ENCODE assay signal across 10 mouse cellular contexts in genomic region chr6:113302258-113302657, GRCm38 (mm10). TPM values are rescaled to one million over a fixed set of nuclear protein-coding genes. Genes with fewer than 3 reads are reported as not detected.
DNase-seq lines count a peak whose midpoint lies in the region; ATAC-seq and TF ChIP-seq lines count a peak whose summit lies in the region.
"Had no signal": no experiment of that assay in that cellular context is flagged by ENCODE, and none has a peak within 500 bp of the region (broad histone marks: within the 10 kb centered on the region; RNA-seq: fewer than 3 reads in every experiment).

No protein-coding gene starts in this region.

- no peaks in the 10 kb centered on the region for H3K9me3 ChIP-seq in embryonic facial prominence, embryonic 14.5 days (ENCODE audit: control insufficient read depth, low read length)
- H3K9me3 ChIP-seq in forebrain, embryonic 11.5 days (ENCODE audit: control insufficient read depth, low read length) = no peaks in the 10 kb centered on the region
- H3K9me3 ChIP-seq: embryonic facial prominence, embryonic 13.5 days; liver, embryonic 13.5 days; stomach, embryonic 15.5 days had no signal

- no peaks in the 10 kb centered on the region for H3K27me3 ChIP-seq in embryonic facial prominence, embryonic 14.5 days (replicated peaks; ENCODE audit: control insufficient read depth, insufficient read depth, low read length)
- H3K27me3 ChIP-seq in forebrain, embryonic 11.5 days (ENCODE audit: control insufficient read depth, insufficient read depth, low read length) = no peaks in the 10 kb centered on the region
- H3K27me3 ChIP-seq: embryonic facial prominence, embryonic 13.5 days; liver, embryonic 13.5 days; stomach, embryonic 15.5 days had no signal

- H3K9ac ChIP-seq in embryonic facial prominence, embryonic 14.5 days (ENCODE audit: low read depth, low read length) = no peak overlapping the region
- H3K9ac ChIP-seq in forebrain, embryonic 11.5 days (ENCODE audit: low read length) = no peak overlapping the region
- H3K9ac ChIP-seq: embryonic facial prominence, embryonic 13.5 days; liver, embryonic 13.5 days; stomach, embryonic 15.5 days had no signal

- peak; percentile 82 for TF ChIP-seq CTCF in layer of hippocampus, adult 2 months (conservative IDR thresholded peaks at IDR 0.05)

- DNase-seq in layer of hippocampus, adult 2 months (ENCODE audit: low spot score in 2 of 2) = no peak
- DNase-seq in layer of hippocampus, adult 11-12 months (ENCODE audit: low spot score) = no peak
- peak; percentile 69 for DNase-seq in R1 (ENCODE audit: low read depth, low spot score)
- peak; percentile 32 for DNase-seq in embryonic facial prominence, embryonic 14.5 days (ENCODE audit: low spot score)
- peak; percentile 76 for DNase-seq in skeletal muscle tissue, adult 2 months (ENCODE audit: low read depth, low spot score)
- no peak for DNase-seq in forebrain, embryonic 11.5 days (ENCODE audit: low spot score)
- DNase-seq in right cerebral cortex, postnatal 36 days (ENCODE audit: low spot score in 2 of 2) = no peak
- DNase-seq: liver, embryonic 13.5 days had no signal

- 22% methylated on average over 3 of the region's 3 CpGs for WGBS in embryonic facial prominence, embryonic 14.5 days
- WGBS in forebrain, embryonic 11.5 days = 24% methylated on average over 3 of the region's 3 CpGs

- H3K36me3 ChIP-seq in embryonic facial prominence, embryonic 14.5 days (ENCODE audit: control insufficient read depth, insufficient read depth, low read length) = no peaks in the 10 kb centered on the region
- H3K36me3 ChIP-seq in forebrain, embryonic 11.5 days (ENCODE audit: control insufficient read depth, insufficient read depth, low read length) = no peaks in the 10 kb centered on the region
- H3K36me3 ChIP-seq: embryonic facial prominence, embryonic 13.5 days; liver, embryonic 13.5 days; stomach, embryonic 15.5 days had no signal

- no peak for ATAC-seq in embryonic facial prominence, embryonic 14.5 days (ENCODE audit: low read depth)
- ATAC-seq in forebrain, embryonic 11.5 days (replicated peaks; ENCODE audit: low FRiP score) = no peak

- no peak overlapping the region for H3K4me3 ChIP-seq in layer of hippocampus, adult 2 months
- no peak overlapping the region for H3K4me3 ChIP-seq in embryonic facial prominence, embryonic 14.5 days (ENCODE audit: low read depth, low read length)
- no peak overlapping the region for H3K4me3 ChIP-seq in forebrain, embryonic 11.5 days (ENCODE audit: low read depth, low read length)
- H3K4me3 ChIP-seq: embryonic facial prominence, embryonic 13.5 days; liver, embryonic 13.5 days; stomach, embryonic 15.5 days had no signal

- H3K4me1 ChIP-seq in embryonic facial prominence, embryonic 14.5 days (ENCODE audit: control insufficient read depth, insufficient read depth, low read length) = no peaks in the 10 kb centered on the region
- no peaks in the 10 kb centered on the region; the same call in 1 of the 2 replicates for H3K4me1 ChIP-seq in forebrain, embryonic 11.5 days (replicated peaks; ENCODE audit: control insufficient read depth, insufficient read depth, low read length)

- no peak overlapping the region for H3K27ac ChIP-seq in layer of hippocampus, adult 2 months
- no peak overlapping the region for H3K27ac ChIP-seq in embryonic facial prominence, embryonic 14.5 days (replicated peaks; ENCODE audit: low read depth, low read length)
- H3K27ac ChIP-seq in forebrain, embryonic 11.5 days (ENCODE audit: low read depth, low read length) = no peak overlapping the region
- H3K27ac ChIP-seq: embryonic facial prominence, embryonic 13.5 days; liver, embryonic 13.5 days; stomach, embryonic 15.5 days had no signal

- no peak overlapping the region for H3K4me2 ChIP-seq in embryonic facial prominence, embryonic 14.5 days (ENCODE audit: low read depth, low read length)
- no peak overlapping the region for H3K4me2 ChIP-seq in forebrain, embryonic 11.5 days (ENCODE audit: low read depth, low read length, severe bottlenecking)
- H3K4me2 ChIP-seq: embryonic facial prominence, embryonic 13.5 days; liver, embryonic 13.5 days; stomach, embryonic 15.5 days had no signal

RNA-seq across cellular contexts. Expression of gene Brpf1, which starts 4.7 kb away (rescaled TPM):
- total RNA-seq in layer of hippocampus, adult 2 months (2021) = 10 to 100 TPM; 41.0 to 43.8 TPM
- polyA plus RNA-seq in embryonic facial prominence, embryonic 14.5 days (2014; fragmentation: Nextera tagmentation; extraction: Ambion mirVana) = 20.0 and 21.8 TPM in 2 replicates
- 31.9 and 35.4 TPM in 2 replicates for polyA plus RNA-seq in forebrain, embryonic 11.5 days (2014; fragmentation: Nextera tagmentation; extraction: Ambion mirVana)

RNA-seq across cellular contexts. Expression of gene Cpne9, which starts 20.2 kb away (rescaled TPM):
- total RNA-seq in layer of hippocampus, adult 2 months (2021) = 10 to 100 TPM; 24.0 to 24.7 TPM
- polyA plus RNA-seq in embryonic facial prominence, embryonic 14.5 days (2014; fragmentation: Nextera tagmentation; extraction: Ambion mirVana) = 0.13 and 0.29 TPM in 2 replicates
- polyA plus RNA-seq in forebrain, embryonic 11.5 days (2014; fragmentation: Nextera tagmentation; extraction: Ambion mirVana) = 0.13 and 0.52 TPM in 2 replicates
- polyA plus RNA-seq: liver, embryonic 13.5 days had no signal

RNA-seq across cellular contexts. Expression of gene Ogg1, which starts 24.5 kb away (rescaled TPM):
- total RNA-seq in layer of hippocampus, adult 2 months (2021) = 10 to 100 TPM in 1 of 2 experiments, 1 to 10 TPM in 1; 9.1 to 10.6 TPM
- polyA plus RNA-seq in embryonic facial prominence, embryonic 14.5 days (2014; fragmentation: Nextera tagmentation; extraction: Ambion mirVana) = 9.9 and 11.2 TPM in 2 replicates
- polyA plus RNA-seq in forebrain, embryonic 11.5 days (2014; fragmentation: Nextera tagmentation; extraction: Ambion mirVana) = 14.2 and 14.5 TPM in 2 replicates

RNA-seq across cellular contexts. Expression of gene Camk1, which starts 41.5 kb away (rescaled TPM):
- total RNA-seq in layer of hippocampus, adult 2 months (2021) = 10 to 100 TPM; 45.4 to 52.0 TPM
- 103 and 109 TPM in 2 replicates for polyA plus RNA-seq in embryonic facial prominence, embryonic 14.5 days (2014; fragmentation: Nextera tagmentation; extraction: Ambion mirVana)
- polyA plus RNA-seq in forebrain, embryonic 11.5 days (2014; fragmentation: Nextera tagmentation; extraction: Ambion mirVana) = 47.8 and 52.5 TPM in 2 replicates

Comparison
In these comparisons a context has a peak if more than half of its experiments do, and no peak if none do; other contexts are left out.
1. DNase-seq: peak in R1 (single experiment), embryonic facial prominence, embryonic 14.5 days (single experiment) and skeletal muscle tissue, adult 2 months (single experiment); none in layer of hippocampus, adult 2 months (0 of 2), layer of hippocampus, adult 11-12 months (single experiment), forebrain, embryonic 11.5 days (single experiment) and right cerebral cortex, postnatal 36 days (0 of 2).